Mouse (Mus musculus): ENCODE data around the gene Fez2.

DNA sequence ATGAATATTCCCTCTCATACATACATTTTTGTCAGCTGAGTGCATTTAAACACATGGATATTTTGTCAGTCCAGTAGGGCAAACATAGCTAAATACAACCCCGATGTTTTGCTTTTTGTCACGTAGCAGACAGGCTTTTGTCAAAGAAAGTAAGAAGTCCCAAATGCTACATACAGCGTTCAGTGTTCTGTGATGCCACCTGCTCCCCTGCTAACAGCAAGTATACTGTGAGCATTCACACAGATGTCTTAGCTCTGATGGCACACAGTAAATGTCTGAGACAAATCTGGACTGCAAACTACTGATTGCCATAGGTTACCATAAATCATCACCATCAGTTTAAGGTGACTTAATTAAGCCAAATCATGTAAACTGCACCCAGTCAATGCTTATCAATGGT lies 74.3 kb downstream of the Fez2 start:
- TF ChIP-seq POLR2A (IDR thresholded peaks at IDR 0.05; ENCODE audit: control insufficient read depth, low read depth, low read length), result no peak
- no peak for TF ChIP-seq CTCF (IDR thresholded peaks at IDR 0.05; ENCODE audit: control insufficient read depth, insufficient read depth, insufficient replicate concordance, low read depth, low read length)
